Mouse (Mus musculus) midbrain, embryonic 13.5 days (tissue): ENCODE measurements around the gene Vdr. TPM values are rescaled to one million over a fixed set of nuclear protein-coding genes. Genes with fewer than 3 reads are reported as not detected.

Experiments used
- ATAC-seq: fragments of 200-750 bp; cut with Nextera tagmentation; 2 replicates; pipeline ENCODE4 v1.8.0; 2017; ENCODE audit warnings: mild to moderate bottlenecking, moderate TSS enrichment, moderate library complexity
- H3K27ac ChIP-seq: fragments of 300-500 bp; sonication (generic); 2 replicates; pipeline ENCODE4 v1.5.1; 2015; ENCODE audit warnings: inconsistent platforms, mild to moderate bottlenecking, moderate library complexity
- H3K27me3 ChIP-seq: fragments of 300-500 bp; sonication (generic); 2 replicates; pipeline ENCODE4 v1.6.1; 2015; ENCODE audit warnings: mild to moderate bottlenecking, inconsistent platforms
- H3K36me3 ChIP-seq: fragments of 300-500 bp; sonication (generic); 2 replicates; pipeline ENCODE4 v1.6.1; 2015; ENCODE audit warnings: mild to moderate bottlenecking, inconsistent platforms
- H3K4me1 ChIP-seq: fragments of 300-500 bp; sonication (generic); replicated peaks from 2 replicates; pipeline ENCODE4 v1.6.1; 2015; ENCODE audit warnings: inconsistent platforms
- H3K4me2 ChIP-seq: fragments of 300-500 bp; sonication (generic); replicated peaks from 2 replicates; pipeline ENCODE4 v1.6.1; 2015; ENCODE audit warnings: moderate library complexity, mild to moderate bottlenecking, inconsistent platforms
- H3K4me3 ChIP-seq: fragments of 300-500 bp; sonication (generic); replicated peaks from 2 replicates; pipeline ENCODE4 v1.5.1; 2015; ENCODE audit warnings: mild to moderate bottlenecking, inconsistent platforms
- H3K9ac ChIP-seq: fragments of 300-500 bp; sonication (generic); replicated peaks from 2 replicates; pipeline ENCODE4 v1.6.1; 2015; ENCODE audit warnings: mild to moderate bottlenecking, inconsistent platforms
- H3K9me3 ChIP-seq: fragments of 300-500 bp; sonication (generic); 2 replicates; pipeline ENCODE4 v1.6.1; 2016; ENCODE audit warnings: mild to moderate bottlenecking, inconsistent platforms
- WGBS: fragments of 180-500 bp; shearing (Covaris S2); methylation state at CpG from one replicate; pipeline ENCODE4 v1.1.7; 2015; 5-methylcytosine and 5-hydroxymethylcytosine counted together
- polyA plus RNA-seq: library from polyadenylated mRNA; unstranded; fragments of >200 nt; fragmentation: Nextera tagmentation; extraction: Ambion mirVana; gene quantifications from 2 replicates; pipeline ENCODE4 v1.2.1, GENCODE M21; 2015

Vdr gene
- polyA plus RNA-seq, 1 experiment from 2014 or later, result not detected

DNA sequence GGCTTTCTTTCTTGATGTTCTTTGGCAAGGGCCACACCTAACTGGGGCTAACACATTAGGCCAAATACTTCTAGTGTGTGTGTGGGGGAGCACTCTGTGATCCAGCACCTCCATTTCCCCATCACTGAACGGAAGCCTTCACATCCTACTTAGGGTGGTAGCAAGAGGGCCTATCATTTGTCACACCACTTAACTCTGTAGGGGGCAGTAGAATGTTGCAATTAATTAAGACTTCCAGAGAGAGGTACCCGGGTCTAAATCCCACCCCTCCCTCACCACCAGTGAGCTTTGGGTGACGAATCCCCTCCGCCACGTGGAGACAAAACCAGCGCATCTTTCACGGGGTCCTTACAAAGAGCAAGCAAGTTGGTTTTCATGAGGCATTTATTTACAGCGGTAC, 56.4 kb downstream of the Vdr start:
- 42% methylated on average over 8 of the region's 8 CpGs for WGBS
- Histone ChIP-seq H3K4me3 (no peak overlapping the region), H3K9me3 (no peaks in the 10 kb centered on the region), H3K27ac (no peak overlapping the region), H3K36me3 (no peaks in the 10 kb centered on the region), H3K4me1 (0 out of 2 replicates have a peak, but pooled peaks cover 3% of the 10 kb centered on the region), H3K27me3 (no peaks in the 10 kb centered on the region), H3K4me2 (no peak overlapping the region), H3K9ac (no peak overlapping the region)
- ATAC-seq, result no peak

DNA sequence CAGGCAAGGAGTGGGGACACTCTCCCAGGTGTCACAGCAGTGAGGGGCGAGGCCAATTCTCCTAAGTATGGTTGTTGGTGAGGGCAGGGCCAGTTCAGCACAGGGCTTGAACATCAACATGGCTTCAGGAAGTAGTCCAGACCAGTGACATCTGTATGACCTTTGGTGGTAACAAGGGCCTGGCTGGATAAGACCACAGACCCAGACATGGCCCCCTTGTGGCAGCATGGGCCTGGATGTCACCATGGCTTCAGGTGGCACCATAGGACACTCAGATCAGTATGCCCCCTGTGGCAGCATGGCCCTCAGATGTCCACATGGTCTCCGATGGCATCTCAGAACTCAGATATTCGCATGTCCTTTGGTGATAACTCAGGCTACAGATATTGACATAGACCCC, 58.1 kb downstream of the Vdr start:
- Histone ChIP-seq H3K4me3 (no peak overlapping the region), H3K27me3 (no peaks in the 10 kb centered on the region), H3K36me3 (no peaks in the 10 kb centered on the region), H3K9me3 (no peaks in the 10 kb centered on the region), H3K9ac (no peak overlapping the region), H3K4me2 (no peak overlapping the region), H3K27ac (no peak overlapping the region), H3K4me1 (0 out of 2 replicates have a peak, but pooled peaks cover 3% of the 10 kb centered on the region)
- WGBS, result 86% methylated on average over 3 of the region's 3 CpGs
- no peak for ATAC-seq

DNA sequence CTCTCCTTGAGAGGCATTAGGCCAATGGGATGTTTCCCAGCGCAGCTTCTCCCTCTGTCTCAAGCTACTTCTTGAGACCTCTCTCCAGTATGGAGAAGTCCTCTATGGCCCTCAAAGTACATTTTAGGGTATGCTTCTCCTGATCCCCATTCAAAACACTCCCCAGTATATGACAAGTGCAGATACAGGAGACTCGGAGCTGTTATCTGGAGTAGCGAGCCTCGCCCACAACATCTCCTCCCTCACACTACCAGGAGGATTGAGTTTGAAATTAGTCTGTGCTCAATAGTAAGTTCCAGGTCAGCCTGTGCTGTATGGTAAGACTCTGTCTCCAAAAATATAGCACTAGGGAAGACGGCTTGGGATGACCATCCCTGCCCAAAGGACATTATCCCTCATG, 59.4 kb downstream of the Vdr start:
- no peak overlapping the region for H3K27ac ChIP-seq
- no peaks in the 10 kb centered on the region for H3K27me3 ChIP-seq
- H3K9ac ChIP-seq, result no peak overlapping the region
- H3K4me2 ChIP-seq, result no peak overlapping the region
- H3K4me3 ChIP-seq, result no peak overlapping the region
- ATAC-seq, result no peak
- 0 out of 2 replicates have a peak, but pooled peaks cover 3% of the 10 kb centered on the region for H3K4me1 ChIP-seq
- H3K36me3 ChIP-seq, result no peaks in the 10 kb centered on the region
- no peaks in the 10 kb centered on the region for H3K9me3 ChIP-seq
- WGBS, result 85% methylated on average over 5 of the region's 5 CpGs

DNA sequence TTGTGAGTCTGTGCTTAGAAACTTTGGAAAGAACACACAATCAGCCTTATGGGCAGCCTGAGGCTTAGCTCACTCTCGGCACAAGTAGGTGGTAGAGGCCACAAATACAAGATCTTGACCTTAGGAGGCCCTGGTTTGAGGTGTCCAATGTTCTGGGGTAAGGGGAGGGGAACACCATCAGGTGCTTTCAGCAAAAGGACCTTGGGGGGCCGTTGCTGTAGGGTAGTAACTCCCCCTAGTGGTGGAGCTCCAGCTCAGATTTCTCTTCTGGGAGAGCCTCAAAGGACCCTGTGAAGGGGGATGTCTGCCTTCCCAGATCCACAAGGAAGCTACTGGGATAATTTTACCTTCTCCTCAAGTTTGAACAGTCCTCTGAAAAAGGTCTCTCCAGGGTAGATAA, 60.0 kb downstream of the Vdr start:
- no peak overlapping the region for H3K9ac ChIP-seq
- H3K27ac ChIP-seq, result no peak overlapping the region
- 0 out of 2 replicates have a peak, but pooled peaks cover 3% of the 10 kb centered on the region for H3K4me1 ChIP-seq
- H3K27me3 ChIP-seq, result no peaks in the 10 kb centered on the region
- H3K4me2 ChIP-seq, result no peak overlapping the region
- ATAC-seq, result no peak
- WGBS, result 25% methylated on average over 2 of the region's 2 CpGs
- no peak overlapping the region for H3K4me3 ChIP-seq
- H3K36me3 ChIP-seq, result no peaks in the 10 kb centered on the region
- H3K9me3 ChIP-seq, result no peaks in the 10 kb centered on the region

DNA sequence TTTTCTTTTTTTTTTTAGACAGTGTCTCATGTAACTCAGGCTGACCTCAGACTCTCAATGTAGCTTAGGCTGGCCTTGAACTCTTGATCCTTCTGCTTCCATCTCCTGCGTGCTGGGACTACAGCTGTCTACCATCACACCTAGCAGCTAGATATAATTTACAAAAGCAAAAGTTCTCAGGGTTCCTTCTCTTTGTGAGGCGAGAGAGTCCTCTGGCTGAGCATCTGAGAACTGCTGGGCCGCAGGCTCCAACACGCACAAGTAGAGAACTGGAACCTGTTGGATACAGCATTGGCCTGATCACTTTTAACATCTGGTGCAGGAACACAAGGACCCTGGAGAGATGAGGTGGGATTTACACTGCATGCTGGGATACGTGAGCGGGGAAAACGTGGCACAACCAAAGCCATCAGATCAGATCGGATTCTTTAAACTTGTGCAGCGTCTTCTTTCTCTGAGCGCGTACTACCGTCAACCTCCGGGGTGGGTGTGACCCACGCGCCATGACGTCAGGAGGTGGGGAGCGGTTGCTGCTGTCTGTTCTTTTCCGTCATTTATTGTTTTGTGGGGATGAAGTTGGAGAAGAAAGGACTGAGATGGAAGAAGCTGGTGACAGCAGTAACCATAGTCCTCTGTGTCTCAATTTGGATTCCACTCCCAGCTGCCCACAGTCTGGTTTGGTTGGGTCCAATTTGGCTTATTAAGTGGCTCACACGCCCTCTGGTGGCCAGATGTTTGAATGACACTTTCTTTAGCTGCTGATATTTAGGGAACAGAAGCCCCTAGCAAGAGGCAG, 61.1 kb downstream of the Vdr start:
- Histone ChIP-seq H3K9me3 (no peaks in the 10 kb centered on the region), H3K27me3 (no peaks in the 10 kb centered on the region), H3K4me2 (peak overlapping the region; percentile 59), H3K27ac (no peak overlapping the region), H3K9ac (peak overlapping the region; percentile 46; the same call in 1 of the 2 replicates), H3K36me3 (no peaks in the 10 kb centered on the region), H3K4me3 (peak overlapping the region; percentile 39), H3K4me1 (0 out of 2 replicates have a peak, but pooled peaks cover 3% of the 10 kb centered on the region)
- ATAC-seq, result peak; percentile 88
- 6% methylated on average over 19 of the region's 19 CpGs for WGBS

DNA sequence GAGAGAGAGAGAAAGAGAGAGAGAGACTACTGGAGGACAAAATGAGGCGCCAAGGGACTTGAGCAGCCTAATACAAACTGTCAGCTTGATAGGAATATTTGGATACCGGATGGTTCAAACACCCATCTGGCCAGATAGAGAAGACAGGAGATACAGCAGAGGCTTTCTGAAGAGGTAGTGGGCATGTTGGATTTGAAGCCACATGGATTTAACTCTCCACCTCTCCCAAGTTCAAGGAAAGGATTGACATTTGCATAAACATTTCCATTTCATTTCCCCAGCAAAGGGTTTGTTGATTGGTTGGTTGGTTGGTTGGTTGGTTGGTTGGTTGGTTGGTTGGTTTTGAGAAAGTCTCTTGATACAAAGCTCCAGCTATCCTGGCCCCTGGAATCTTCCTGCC, 62.6 kb downstream of the Vdr start:
- no peaks in the 10 kb centered on the region for H3K9me3 ChIP-seq
- no peak overlapping the region for H3K9ac ChIP-seq
- no peak overlapping the region for H3K4me2 ChIP-seq
- H3K27ac ChIP-seq, result no peak overlapping the region
- 95% methylated on average over 2 of the region's 2 CpGs for WGBS
- no peaks in the 10 kb centered on the region for H3K27me3 ChIP-seq
- ATAC-seq, result no peak
- H3K4me1 ChIP-seq, result 0 out of 2 replicates have a peak, but pooled peaks cover 3% of the 10 kb centered on the region
- no peaks in the 10 kb centered on the region for H3K36me3 ChIP-seq
- H3K4me3 ChIP-seq, result no peak overlapping the region

DNA sequence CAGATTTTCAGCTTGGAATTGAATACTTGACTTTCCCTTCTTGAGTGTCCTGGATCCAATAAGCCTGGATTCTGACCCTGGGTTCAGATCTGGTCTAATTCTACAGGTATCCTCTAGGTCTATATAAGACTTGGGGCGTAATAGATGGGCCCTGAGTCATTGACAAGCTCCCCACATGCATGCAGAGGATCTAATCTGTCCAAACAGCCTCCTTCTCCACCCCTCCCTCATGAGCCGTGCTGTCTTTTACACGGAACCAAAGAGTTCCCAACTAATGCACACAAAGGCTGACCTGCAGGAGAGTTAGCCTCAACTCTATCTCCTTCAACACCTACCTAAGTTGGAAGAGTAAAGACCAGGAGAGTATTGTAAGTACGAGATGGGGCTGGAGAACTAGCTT, 63.1 kb downstream of the Vdr start:
- ATAC-seq, result no peak
- Histone ChIP-seq H3K4me1 (0 out of 2 replicates have a peak, but pooled peaks cover 3% of the 10 kb centered on the region), H3K36me3 (no peaks in the 10 kb centered on the region), H3K27ac (no peak overlapping the region), H3K27me3 (no peaks in the 10 kb centered on the region), H3K4me2 (no peak overlapping the region), H3K9me3 (no peaks in the 10 kb centered on the region), H3K4me3 (no peak overlapping the region), H3K9ac (no peak overlapping the region)
- 85% methylated on average over 4 of the region's 4 CpGs for WGBS

DNA sequence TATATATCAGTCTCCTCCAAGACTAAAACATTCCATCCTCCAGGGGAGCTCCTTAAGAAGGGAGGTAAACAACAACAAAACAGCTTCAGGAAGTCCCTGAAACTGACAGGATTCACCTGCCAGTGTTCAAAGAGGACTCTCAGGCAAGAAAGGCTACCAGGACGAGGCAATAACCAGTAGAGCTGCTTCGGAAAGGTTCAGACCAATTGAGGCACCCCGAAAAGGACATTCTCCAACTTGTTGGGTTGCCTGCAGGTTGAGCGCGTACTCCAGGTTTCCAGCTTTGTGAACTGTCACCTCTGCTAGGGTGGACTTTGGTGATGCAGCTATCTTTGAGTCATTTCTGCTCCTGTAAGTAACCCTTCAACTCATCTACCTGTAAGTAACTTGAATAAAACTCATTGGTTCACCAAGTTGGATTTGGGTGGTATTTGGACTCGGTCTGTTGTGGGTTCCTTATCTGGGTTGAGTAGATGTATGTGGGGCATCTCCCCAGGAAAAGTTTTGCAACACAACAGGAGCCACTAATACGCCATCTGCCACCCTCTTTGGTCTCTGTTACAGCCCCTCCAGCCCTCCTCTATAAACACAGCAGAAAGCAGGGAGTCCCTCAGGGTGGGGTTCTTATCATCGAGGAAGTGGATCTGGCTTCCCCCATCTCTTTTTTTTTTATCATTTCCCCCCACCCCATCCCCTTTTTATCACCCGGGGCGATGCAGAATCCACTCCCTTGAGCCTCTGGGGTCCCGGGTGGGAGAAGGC, 64.1 kb downstream of the Vdr start:
- H3K9me3 ChIP-seq, result no peaks in the 10 kb centered on the region
- H3K9ac ChIP-seq, result no peak overlapping the region
- no peaks in the 10 kb centered on the region for H3K27me3 ChIP-seq
- H3K4me1 ChIP-seq, result 0 out of 2 replicates have a peak, but pooled peaks cover 3% of the 10 kb centered on the region
- no peak overlapping the region for H3K4me3 ChIP-seq
- no peak overlapping the region for H3K27ac ChIP-seq
- WGBS, result 91% methylated on average over 11 of the region's 11 CpGs
- no peak overlapping the region for H3K4me2 ChIP-seq
- no peaks in the 10 kb centered on the region for H3K36me3 ChIP-seq
- no peak for ATAC-seq

DNA sequence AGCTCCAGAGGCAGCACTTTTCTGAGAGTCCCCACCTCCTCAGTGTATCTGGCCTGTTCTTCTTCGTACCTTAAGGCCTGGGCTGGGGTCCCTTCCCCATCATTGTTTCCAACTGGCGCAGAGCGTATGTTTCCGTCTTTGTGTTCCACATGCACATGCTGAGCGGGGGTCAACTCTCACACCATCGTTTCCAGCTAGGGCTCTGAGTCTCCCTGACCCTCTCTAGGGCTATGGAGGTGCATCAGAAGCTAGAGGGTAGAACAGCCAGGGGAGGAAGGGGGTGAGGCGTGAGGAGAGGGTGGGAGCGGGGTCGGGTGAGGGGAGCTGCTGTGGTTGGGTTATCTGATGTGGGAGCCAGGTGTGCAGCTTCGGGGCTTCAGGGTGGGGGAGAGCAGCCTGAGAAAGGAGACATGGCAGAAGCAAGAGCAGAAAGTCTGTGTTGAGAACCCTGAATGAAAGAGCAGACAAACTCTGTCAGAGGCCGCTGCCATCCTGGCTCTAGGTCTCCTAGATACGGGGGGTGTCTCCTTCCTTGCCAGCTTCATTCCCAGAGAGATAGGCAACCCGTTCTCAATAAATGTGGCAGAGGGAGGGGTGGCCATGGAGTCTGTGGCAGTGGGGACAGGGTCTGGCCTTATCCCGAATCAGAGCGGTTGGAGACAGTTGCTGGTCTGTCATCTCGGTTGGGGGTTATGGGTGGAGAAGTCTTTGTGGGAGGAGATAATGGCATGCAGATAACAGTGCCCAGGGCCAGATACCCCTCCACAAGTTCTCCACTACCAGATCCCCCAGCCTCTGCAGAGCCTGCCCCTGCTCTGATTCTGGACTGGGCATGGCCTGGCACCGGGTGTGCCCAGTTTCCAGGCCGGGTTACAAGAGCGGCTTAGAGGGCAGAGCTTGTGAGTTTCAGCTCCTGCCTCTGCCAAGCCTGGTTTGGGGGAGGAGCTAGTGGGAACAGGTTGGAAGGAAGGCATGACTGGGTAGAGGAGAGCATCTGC, 66.1 kb downstream of the Vdr start, which contains the start of gene Hdac7:
Gene Hdac7 (minus strand): TSS at position 466 of the 998 bp plus-strand sequence.
- no peaks in the 10 kb centered on the region for H3K9me3 ChIP-seq
- 0 out of 2 replicates have a peak, but pooled peaks cover 3% of the 10 kb centered on the region for H3K4me1 ChIP-seq
- H3K4me2 ChIP-seq, result no peak within 1 kb of the TSS
- ATAC-seq, result no peak
- 73% methylated on average over 19 of the region's 19 CpGs for WGBS
- no peak within 1 kb of the TSS for H3K9ac ChIP-seq
- H3K4me3 ChIP-seq, result no peak within 1 kb of the TSS
- H3K27ac ChIP-seq, result no peak within 1 kb of the TSS
- H3K36me3 ChIP-seq, result no peaks in the 10 kb centered on the region
- H3K27me3 ChIP-seq, result no peaks in the 10 kb centered on the region

DNA sequence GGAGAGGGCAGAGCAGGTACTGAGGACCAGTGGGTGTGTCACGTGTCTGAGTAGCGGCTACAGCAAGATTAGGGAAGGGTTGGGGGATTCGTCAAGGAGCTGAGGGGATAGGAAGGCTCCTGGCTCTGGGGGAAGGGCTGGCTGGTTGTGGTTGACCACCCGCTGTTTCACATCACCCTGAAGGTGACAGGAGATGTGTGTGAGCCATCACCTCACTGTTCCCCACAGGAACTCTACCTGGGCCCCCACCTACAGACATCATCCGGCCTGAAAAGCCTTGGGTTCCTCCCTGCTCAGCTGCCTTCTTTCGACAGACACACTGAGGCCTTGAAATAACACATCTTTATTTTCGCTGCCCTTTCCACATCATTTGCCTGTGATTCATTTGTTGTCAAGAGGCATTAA, 67.2 kb downstream of the Vdr start:
- Histone ChIP-seq H3K36me3 (no peaks in the 10 kb centered on the region), H3K4me1 (no peaks in the 10 kb centered on the region), H3K4me2 (no peak overlapping the region), H3K4me3 (no peak overlapping the region), H3K9ac (no peak overlapping the region), H3K27me3 (no peaks in the 10 kb centered on the region), H3K27ac (no peak overlapping the region), H3K9me3 (no peaks in the 10 kb centered on the region)
- no peak for ATAC-seq
- WGBS, result 82% methylated on average over 7 of the region's 7 CpGs

DNA sequence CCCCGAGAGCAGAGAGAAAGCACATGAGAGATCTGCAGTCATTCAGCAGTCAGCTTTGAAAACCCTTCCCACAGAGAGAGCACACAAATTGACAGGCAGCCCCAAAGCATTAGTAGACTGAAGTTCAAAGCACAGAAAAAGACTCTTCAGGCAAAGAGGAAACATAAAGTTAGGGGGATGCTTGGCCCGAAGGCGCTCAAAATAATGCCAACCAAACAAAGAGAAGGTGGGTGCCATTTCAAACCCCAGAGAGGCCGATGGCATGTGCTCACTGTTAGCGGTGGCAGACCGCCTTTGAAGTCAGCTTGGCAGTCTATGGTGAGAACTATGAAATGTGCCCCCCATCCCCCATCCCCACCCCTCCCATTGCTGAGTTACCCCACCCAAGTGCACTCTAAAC, 68.4 kb downstream of the Vdr start:
- Histone ChIP-seq H3K4me3 (no peak overlapping the region), H3K9ac (no peak overlapping the region), H3K9me3 (no peaks in the 10 kb centered on the region), H3K4me1 (peaks cover 7% of the 10 kb centered on the region; the same call in 1 of the 2 replicates), H3K36me3 (no peaks in the 10 kb centered on the region), H3K27ac (no peak overlapping the region), H3K4me2 (no peak overlapping the region), H3K27me3 (no peaks in the 10 kb centered on the region)
- 90% methylated on average over 6 of the region's 6 CpGs for WGBS
- ATAC-seq, result no peak
